ENCODE assay signal across 17 mouse cellular contexts in genomic region chr5:135072061-135072460, GRCm38 (mm10). TPM values are rescaled to one million over a fixed set of nuclear protein-coding genes. Genes with fewer than 3 reads are reported as not detected.
"Had no signal": no experiment of that assay in that cellular context is flagged by ENCODE, and none has a peak within 500 bp of the region (broad histone marks: within the 10 kb centered on the region; RNA-seq: fewer than 3 reads in every experiment).

No protein-coding gene starts in this region.

- ATAC-seq: lung, postnatal 0 days; midbrain, embryonic 13.5 days; midbrain, embryonic 15.5 days had no signal

- H3K4me2 ChIP-seq: lung, embryonic 15.5 days; midbrain, embryonic 11.5 days; midbrain, embryonic 13.5 days; midbrain, embryonic 15.5 days; neural tube, embryonic 12.5 days; stomach, embryonic 15.5 days had no signal

- H3K9ac ChIP-seq: lung, embryonic 15.5 days; midbrain, embryonic 13.5 days; midbrain, embryonic 15.5 days; neural tube, embryonic 12.5 days; stomach, embryonic 15.5 days had no signal

- H3K27ac ChIP-seq: lung, embryonic 15.5 days; macrophage; midbrain, embryonic 13.5 days; midbrain, embryonic 15.5 days; neural tube, embryonic 12.5 days; stomach, embryonic 15.5 days; stomach, postnatal 0 days had no signal

- H3K27me3 ChIP-seq: lung, embryonic 15.5 days; midbrain, embryonic 13.5 days; midbrain, embryonic 15.5 days; neural tube, embryonic 12.5 days; stomach, embryonic 15.5 days had no signal

- H3K9me3 ChIP-seq: lung, embryonic 15.5 days; midbrain, embryonic 13.5 days; midbrain, embryonic 15.5 days; neural tube, embryonic 12.5 days; stomach, embryonic 15.5 days had no signal

- H3K4me3 ChIP-seq: lung, embryonic 15.5 days; megakaryocyte, embryonic 14.5 days; midbrain, embryonic 13.5 days; midbrain, embryonic 15.5 days; neural tube, embryonic 12.5 days; stomach, embryonic 15.5 days had no signal

- DNase-seq: lung, adult 2 months; lung, postnatal 14 days; lung, postnatal 36 days; right cerebral cortex, postnatal 14 days; thymus, adult 2 months; thymus, postnatal 25 days; thymus, postnatal 4 days had no signal

RNA-seq across cellular contexts. Expression of gene Vps37d, which starts 6.0 kb away (rescaled TPM):
- polyA plus RNA-seq: macrophage had no signal

RNA-seq across cellular contexts. Expression of gene Mlxipl, which starts 17.6 kb away (rescaled TPM):
- polyA plus RNA-seq: macrophage had no signal
